ENCODE assay signal across 8 mouse cellular contexts in genomic region chr9:21238733-21239464, GRCm38 (mm10). TPM values are rescaled to one million over a fixed set of nuclear protein-coding genes. Genes with fewer than 3 reads are reported as not detected.
DNase-seq lines count a peak whose midpoint lies in the region; ATAC-seq and TF ChIP-seq lines count a peak whose summit lies in the region.

TSS of gene Keap1 (minus strand) at chr9:21239361.

- TF ChIP-seq CTCF in Patski (IDR thresholded peaks at IDR 0.05) = no peak

- CTCF ChIA-PET in Patski (lab: Charles Lee) = interaction anchor here (1.1 to 1.9 kb wide), 2 partner anchors 15 to 71 kb away, joined by 3 to 4 read pairs; no protein-coding TSS in a partner anchor

- H3K79me2 ChIP-seq in macrophage (ENCODE audit: inconsistent target) = peaks cover 45% of the 10 kb centered on the region

- ATAC-seq in Patski = peak; percentile 84
- peak; percentile 86 for ATAC-seq in hindbrain, embryonic 14.5 days (ENCODE audit: low FRiP score)

- H3K4me1 ChIP-seq in hindbrain, embryonic 14.5 days (replicated peaks; ENCODE audit: control insufficient read depth, insufficient read depth, low read length) = peaks cover 22% of the 10 kb centered on the region

- peak within 1 kb of the TSS; percentile 98 for H3K9ac ChIP-seq in hindbrain, embryonic 14.5 days

- WGBS in hindbrain, embryonic 14.5 days = under 1% methylated on average over 80 of the region's 90 CpGs
- WGBS in macrophage (ENCODE audit: missing documents) = 1% methylated on average over 65 of the region's 90 CpGs

- no peaks in the 10 kb centered on the region for H3K9me3 ChIP-seq in hindbrain, embryonic 14.5 days (ENCODE audit: control insufficient read depth, low read length)

- in situ Hi-C loops in Patski (cut with MboI; ENCODE audit: low pct_unique_long_range_greater_than_20kb) = no loop called here

- peak within 1 kb of the TSS; percentile 65 for H3K4me2 ChIP-seq in hindbrain, embryonic 14.5 days (replicated peaks)

- POLR2A ChIA-PET in Patski (lab: Charles Lee) = interaction anchor here (0.7 to 1.1 kb wide), 2 partner anchors 27 to 53 kb away, joined by 4 to 5 read pairs; partner anchors contain the start of gene Cdkn2d

- DNase-seq in Patski (ENCODE audit: low read depth, low spot score) = no peak
- peak; percentile 89 to 90 for DNase-seq in cerebellum, postnatal 25 days
- peak; percentile 69 to 72 for DNase-seq in frontal cortex, postnatal 36 days (ENCODE audit: low spot score in 2 of 2)
- peak; percentile 71 for DNase-seq in hindbrain, embryonic 14.5 days (ENCODE audit: low spot score)
- peak; percentile 77 to 79 for DNase-seq in layer of hippocampus, postnatal 36 days
- peak; percentile 76 for DNase-seq in right cerebral cortex, adult 18-20 months
- DNase-seq in urinary bladder, postnatal 10 days (ENCODE audit: low spot score) = peak; percentile 26

- H3K27me3 ChIP-seq in Patski = peaks cover 12% of the 10 kb centered on the region
- peaks cover 19% of the 10 kb centered on the region for H3K27me3 ChIP-seq in hindbrain, embryonic 14.5 days (ENCODE audit: control insufficient read depth, insufficient read depth, low read length)

- H3K4me3 ChIP-seq in hindbrain, embryonic 14.5 days (replicated peaks; ENCODE audit: low read length) = peak within 1 kb of the TSS; percentile 92
- H3K4me3 ChIP-seq in macrophage (ENCODE audit: inconsistent target) = peak within 1 kb of the TSS; percentile 92

- H3K36me3 ChIP-seq in hindbrain, embryonic 14.5 days (replicated peaks; ENCODE audit: control insufficient read depth, insufficient read depth) = peaks cover 15% of the 10 kb centered on the region
- no peaks in the 10 kb centered on the region for H3K36me3 ChIP-seq in macrophage (ENCODE audit: inconsistent target)

- H3K27ac ChIP-seq in hindbrain, embryonic 14.5 days = peak within 1 kb of the TSS; percentile 90
- H3K27ac ChIP-seq in macrophage = peak within 1 kb of the TSS; percentile 85

RNA-seq across cellular contexts. Expression of gene Keap1, which starts in this region (rescaled TPM):
- polyA plus RNA-seq in Patski (2021) (49.7 TPM), macrophage (2018) (27.5 to 46.5 TPM (median 35.7 TPM) in 3 replicates)
- 39.3 and 43.6 TPM in 2 replicates for polyA plus RNA-seq in hindbrain, embryonic 14.5 days (2014; fragmentation: Nextera tagmentation; extraction: Ambion mirVana)
- 10 to 100 TPM; 57.2 to 58.1 TPM for total RNA-seq in layer of hippocampus, postnatal 36 days (2021)
- total RNA-seq in macrophage (2018; cell fraction: chromatin; rRNA removed) = 10 to 100 TPM in 22 of 26 experiments, 1 to 10 TPM in 4; 4.2 to 89.0 (median 47.5) TPM
- 10 to 100 TPM; 16.0 to 98.5 (median 45.4) TPM for total RNA-seq in macrophage (2018; cell fraction: cytosol; rRNA removed)
- 100 to 1,000 TPM in 2 of 26 experiments, 10 to 100 TPM in 24; 11.3 to 126 (median 54.7) TPM for total RNA-seq in macrophage (2018; cell fraction: nucleus; rRNA removed)
